Mouse (Mus musculus): ENCODE data around the gene Ppp1r36.

The Ppp1r36 gene

GRCm38 (mm10) chr12:76417433-76417854, at the start of gene Ppp1r36:
TSS of gene Ppp1r36 (plus strand) at chr12:76417538.
- in situ Hi-C loops (cut with MboI, MseI) = no loop called here

- in situ Hi-C loops (cut with MboI, MseI) = loop anchor here in 1 of 2 experiments (25.0 kb wide), 1 partner anchor 1081 kb away; no protein-coding TSS in a partner anchor
Measured at GRCm38 (mm10) chr12:76368201-76368789, 49.0 kb upstream of the Ppp1r36 start.

- in situ Hi-C loops (cut with MboI, MseI) = loop anchor here in 1 of 2 experiments (25.0 kb wide), 1 partner anchor 1081 kb away; no protein-coding TSS in a partner anchor
Measured at GRCm38 (mm10) chr12:76368790-76369205, 48.5 kb upstream of the Ppp1r36 start.

- in situ Hi-C loops (cut with MboI, MseI) = loop anchor here in 1 of 2 experiments (25.0 kb wide), 1 partner anchor 1082 kb away; no protein-coding TSS in a partner anchor
Measured at GRCm38 (mm10) chr12:76369206-76369977, 47.9 kb upstream of the Ppp1r36 start, which contains the start of gene Zbtb25. TSS of gene Zbtb25 (minus strand) at chr12:76369602.

- in situ Hi-C loops (cut with MboI, MseI) = loop anchor here in 1 of 2 experiments (5.0 to 25.0 kb wide), 2 partner anchors 633 to 1083 kb away; partner anchors contain the start of gene Sgpp1
Measured at GRCm38 (mm10) chr12:76369978-76370830, 47.1 kb upstream of the Ppp1r36 start, which contains the start of gene Zbtb1. TSS of gene Zbtb1 (plus strand) at chr12:76370266.

- in situ Hi-C loops (cut with MboI, MseI) = loop anchor here in 1 of 2 experiments (5.0 to 25.0 kb wide), 2 partner anchors 634 to 1084 kb away; partner anchors contain the start of gene Sgpp1
Measured at GRCm38 (mm10) chr12:76370831-76371571, 46.3 kb upstream of the Ppp1r36 start.

- in situ Hi-C loops (cut with MboI, MseI) = loop anchor here in 1 of 2 experiments (5.0 to 25.0 kb wide), 2 partner anchors 635 to 1085 kb away; partner anchors contain the start of gene Sgpp1
Measured at GRCm38 (mm10) chr12:76372046-76372445, 45.3 kb upstream of the Ppp1r36 start.

GRCm38 (mm10) chr12:76372881-76373818, 44.2 kb upstream of the Ppp1r36 start:
- in situ Hi-C loops (cut with MboI, MseI) = loop anchor here in 1 of 2 experiments (5.0 to 25.0 kb wide), 2 partner anchors 636 to 1086 kb away; partner anchors contain the start of gene Sgpp1

- in situ Hi-C loops (cut with MboI, MseI) = loop anchor here in 1 of 2 experiments (5.0 to 25.0 kb wide), 2 partner anchors 637 to 1087 kb away; partner anchors contain the start of gene Sgpp1
Measured at GRCm38 (mm10) chr12:76373991-76374390, 43.3 kb upstream of the Ppp1r36 start.

GRCm38 (mm10) chr12:76374911-76375310, 42.4 kb upstream of the Ppp1r36 start:
- in situ Hi-C loops (cut with MboI, MseI) = loop anchor here in 1 of 2 experiments (5.0 to 25.0 kb wide), 2 partner anchors 638 to 1088 kb away; partner anchors contain the start of gene Sgpp1

- in situ Hi-C loops (cut with MboI, MseI) = no loop called here
Measured at GRCm38 (mm10) chr12:76375506-76375905, 41.8 kb upstream of the Ppp1r36 start.

- in situ Hi-C loops (cut with MboI, MseI) = no loop called here
Measured at GRCm38 (mm10) chr12:76376649-76377048, 40.7 kb upstream of the Ppp1r36 start.

- in situ Hi-C loops (cut with MboI, MseI) = no loop called here
Measured at GRCm38 (mm10) chr12:76377059-76377458, 40.3 kb upstream of the Ppp1r36 start.

- in situ Hi-C loops (cut with MboI, MseI) = no loop called here
Measured at GRCm38 (mm10) chr12:76377726-76378125, 39.6 kb upstream of the Ppp1r36 start.

- in situ Hi-C loops (cut with MboI, MseI) = no loop called here
Measured at GRCm38 (mm10) chr12:76378556-76378955, 38.8 kb upstream of the Ppp1r36 start.

GRCm38 (mm10) chr12:76380151-76380550, 37.2 kb upstream of the Ppp1r36 start:
- in situ Hi-C loops (cut with MboI, MseI) = no loop called here

- in situ Hi-C loops (cut with MboI, MseI) = no loop called here
Measured at GRCm38 (mm10) chr12:76385342-76385741, 32.0 kb upstream of the Ppp1r36 start.

- in situ Hi-C loops (cut with MboI, MseI) = no loop called here
Measured at GRCm38 (mm10) chr12:76388794-76389193, 28.5 kb upstream of the Ppp1r36 start.

Measured in T-helper 17 cell (primary cell).